Mouse (Mus musculus): Measurements from ENCODE around the gene Man1c1. TPM values are rescaled to one million over a fixed set of nuclear protein-coding genes. Genes with fewer than 3 reads are reported as not detected.

The Man1c1 gene
- total and polyA plus RNA-seq, 3 experiments, result 0.04 to 0.44 (median 0.20) TPM

- Histone ChIP-seq H3K27ac (ENCODE audit: insufficient read depth, low read depth) (no peak overlapping the region), H3K9ac (ENCODE audit: insufficient read depth, low read depth) (no peak overlapping the region), H3K4me3 (replicated peaks in 1 of 3; ENCODE audit: low read depth in 2 of 3, low read length in 2 of 3, poor library complexity in 1 of 3) (no peak overlapping the region), H3K4me1 (ENCODE audit: control insufficient read depth in 1 of 2, insufficient read depth in 2 of 2) (peaks cover 3 to 17% of the 10 kb centered on the region in 2 experiments; a peak in 2 of 4 replicates), H3K4me2 (ENCODE audit: insufficient read depth, low read depth, poor library complexity, severe bottlenecking) (no peak overlapping the region), H3K9me3 (replicated peaks; ENCODE audit: low read length) (peaks cover 12% of the 10 kb centered on the region), H3K36me3 (replicated peaks in 1 of 2; ENCODE audit: control insufficient read depth in 1 of 2, insufficient read depth in 1 of 2, low read length in 1 of 2) (no peaks in the 10 kb centered on the region), H3K27me3 (replicated peaks) (no peaks in the 10 kb centered on the region), H3K79me2 (replicated peaks; ENCODE audit: control insufficient read depth, extremely low read depth, insufficient read depth, poor library complexity, severe bottlenecking) (no peaks in the 10 kb centered on the region)
- DNase-seq (ENCODE audit: extremely low read depth), result no peak
- in situ Hi-C loops (cut with MboI; ENCODE audit: low pct_ligation_motif_present, low pct_unique_long_range_greater_than_20kb, low sequenced_read_pairs), result no loop called here
- dilution Hi-C loops (cut with MboI; ENCODE audit: extremely low pct_ligation_motif_present, extremely low pct_unique_long_range_greater_than_20kb, low sequenced_read_pairs), result no loop called here
- no peak for TF ChIP-seq IRF4 (IDR thresholded peaks at IDR 0.05; ENCODE audit: low read depth, low read length)
- no peak for TF ChIP-seq USF1 (IDR thresholded peaks at IDR 0.05; ENCODE audit: low read depth, low read length)
- TF ChIP-seq SIN3A (IDR thresholded peaks at IDR 0.05; ENCODE audit: low read length), result no peak
- TF ChIP-seq GABPA (IDR thresholded peaks at IDR 0.05; ENCODE audit: insufficient replicate concordance, low read depth, low read length), result no peak
- TF ChIP-seq ZKSCAN1 (IDR thresholded peaks at IDR 0.05; ENCODE audit: borderline replicate concordance, low read depth, low read length), result no peak
- no peak for TF ChIP-seq ZMIZ1 (IDR thresholded peaks at IDR 0.05; ENCODE audit: low read depth, low read length)
- TF ChIP-seq SMC3 (IDR thresholded peaks at IDR 0.05; ENCODE audit: low read depth, low read length), result peak; percentile 37
- TF ChIP-seq MAFK (IDR thresholded peaks at IDR 0.05; ENCODE audit: insufficient replicate concordance, low read length), result no peak
- TF ChIP-seq ZNF384 (IDR thresholded peaks at IDR 0.05; ENCODE audit: low read depth, low read length), result no peak
- TF ChIP-seq POLR2AphosphoS2 (IDR thresholded peaks at IDR 0.05; ENCODE audit: low read depth, low read length), result no peak
- TF ChIP-seq MYC (IDR thresholded peaks at IDR 0.05; ENCODE audit: low read depth, low read length), result no peak
- peak; percentile 22 to 37; a peak in 3 of 4 replicates for TF ChIP-seq CTCF (conservative IDR thresholded peaks at IDR 0.05 in 1 of 2, IDR thresholded peaks at IDR 0.05 in 1 of 2; ENCODE audit: low read depth in 2 of 2, low read length in 2 of 2)
- TF ChIP-seq MEF2A (IDR thresholded peaks at IDR 0.05; ENCODE audit: borderline replicate concordance, low read depth, low read length), result no peak
- no peak for TF ChIP-seq MXI1 (IDR thresholded peaks at IDR 0.05; ENCODE audit: low read depth, low read length)
- no peak for TF ChIP-seq TCF12 (IDR thresholded peaks at IDR 0.05; ENCODE audit: low read depth, low read length)
- no peak for TF ChIP-seq ZC3H11A (IDR thresholded peaks at IDR 0.05; ENCODE audit: low read depth, low read length)
Measured at GRCm38 (mm10) chr4:134569205-134569604, 134.9 kb downstream of the Man1c1 start.

- TF ChIP-seq CHD2 (IDR thresholded peaks at IDR 0.05; ENCODE audit: low read length), result no peak
- no peak for TF ChIP-seq UBTF (IDR thresholded peaks at IDR 0.05; ENCODE audit: low read depth, low read length)
- TF ChIP-seq MAX (IDR thresholded peaks at IDR 0.05; ENCODE audit: low read length), result no peak
- TF ChIP-seq ELF1 (IDR thresholded peaks at IDR 0.05; ENCODE audit: low read depth, low read length), result no peak
- TF ChIP-seq MYC (IDR thresholded peaks at IDR 0.05; ENCODE audit: low read depth, low read length), result no peak
- no peak for TF ChIP-seq ZC3H11A (IDR thresholded peaks at IDR 0.05; ENCODE audit: low read depth, low read length)
- TF ChIP-seq BHLHE40 (IDR thresholded peaks at IDR 0.05; ENCODE audit: low read depth, low read length), result no peak
- no peak for TF ChIP-seq MAZ (IDR thresholded peaks at IDR 0.05; ENCODE audit: low read depth, low read length)
- TF ChIP-seq NELFE (IDR thresholded peaks at IDR 0.05; ENCODE audit: low read depth, low read length), result no peak
- TF ChIP-seq HCFC1 (IDR thresholded peaks at IDR 0.05; ENCODE audit: low read depth, low read length), result no peak
- no peak for TF ChIP-seq JUND (conservative IDR thresholded peaks at IDR 0.05; ENCODE audit: low read depth, low read length)
- TF ChIP-seq POLR2A (IDR thresholded peaks at IDR 0.05; ENCODE audit: low read depth, low read length), result no peak
- no peak for TF ChIP-seq MXI1 (IDR thresholded peaks at IDR 0.05; ENCODE audit: low read depth, low read length)
- TF ChIP-seq PAX5 (IDR thresholded peaks at IDR 0.05; ENCODE audit: low read length), result no peak
- no peak for TF ChIP-seq MAFK (IDR thresholded peaks at IDR 0.05; ENCODE audit: insufficient replicate concordance, low read length)
- no peak for TF ChIP-seq IRF4 (IDR thresholded peaks at IDR 0.05; ENCODE audit: low read depth, low read length)
- no peak for TF ChIP-seq RCOR1 (conservative IDR thresholded peaks at IDR 0.05; ENCODE audit: low read depth, low read length)
- TF ChIP-seq EP300 (IDR thresholded peaks at IDR 0.05; ENCODE audit: low read length), result no peak
- Histone ChIP-seq H3K4me1 (ENCODE audit: control insufficient read depth in 1 of 2, insufficient read depth in 2 of 2) (peaks cover 0 to 29% of the 10 kb centered on the region in 2 experiments; a peak in 3 of 4 replicates), H3K4me2 (ENCODE audit: insufficient read depth, low read depth, poor library complexity, severe bottlenecking) (no peak overlapping the region), H3K27ac (ENCODE audit: insufficient read depth, low read depth) (no peak overlapping the region), H3K79me2 (replicated peaks; ENCODE audit: control insufficient read depth, extremely low read depth, insufficient read depth, poor library complexity, severe bottlenecking) (no peaks in the 10 kb centered on the region), H3K9ac (ENCODE audit: insufficient read depth, low read depth) (no peak overlapping the region), H3K36me3 (replicated peaks in 1 of 2; ENCODE audit: control insufficient read depth in 1 of 2, insufficient read depth in 1 of 2, low read length in 1 of 2) (no peaks in the 10 kb centered on the region), H3K4me3 (replicated peaks in 1 of 3; ENCODE audit: low read depth in 2 of 3, low read length in 2 of 3, poor library complexity in 1 of 3) (no peak overlapping the region), H3K27me3 (replicated peaks) (no peaks in the 10 kb centered on the region), H3K9me3 (replicated peaks; ENCODE audit: low read length) (peaks cover 12% of the 10 kb centered on the region)
- dilution Hi-C loops (cut with MboI; ENCODE audit: extremely low pct_ligation_motif_present, extremely low pct_unique_long_range_greater_than_20kb, low sequenced_read_pairs), result no loop called here
- in situ Hi-C loops (cut with MboI; ENCODE audit: low pct_ligation_motif_present, low pct_unique_long_range_greater_than_20kb, low sequenced_read_pairs), result no loop called here
- DNase-seq (ENCODE audit: extremely low read depth), result no peak
Measured at GRCm38 (mm10) chr4:134567377-134568226, 136.5 kb downstream of the Man1c1 start.
